Mouse (Mus musculus) cerebellum, adult 18-20 months (tissue): ENCODE data around the gene Gpr55.

Experiments
- DNase-seq, 2 experiments: peaks; one replicate each; pipeline ENCODE4 v3.0.0; 2021

Gpr55 gene

DNA sequence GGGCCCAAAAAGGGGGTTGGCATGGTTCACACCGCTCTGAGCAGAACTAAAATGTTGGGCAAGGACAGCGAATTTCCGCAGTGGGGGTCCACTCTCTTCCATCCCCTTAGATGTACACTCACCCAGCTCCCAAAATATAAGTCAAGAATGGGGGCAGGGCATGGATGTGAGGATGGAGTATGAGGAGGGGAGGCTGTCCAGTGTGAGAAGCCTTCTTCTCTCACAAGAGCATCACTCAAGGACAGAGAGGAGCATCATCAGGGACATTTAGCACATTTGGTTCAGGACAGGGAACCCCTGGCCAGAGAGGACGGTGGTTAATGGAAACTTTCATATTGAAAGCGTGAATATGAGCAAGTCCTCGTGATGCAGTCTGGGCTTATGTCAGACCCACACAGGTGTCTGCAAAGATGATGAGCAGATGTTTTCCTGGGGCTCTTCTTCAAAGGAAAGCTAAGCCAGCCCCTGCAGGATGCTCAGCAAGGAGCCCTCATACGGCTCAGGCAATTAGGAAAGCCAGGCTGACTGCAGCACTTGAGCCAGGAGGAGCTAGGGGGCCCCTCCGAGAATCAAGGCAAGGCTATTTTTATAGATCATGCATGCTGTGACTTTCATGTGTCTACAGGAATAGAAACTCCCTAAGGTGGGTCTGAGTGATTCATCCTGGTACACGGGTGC is 2.7 kb downstream of the Gpr55 start:
- no peak for DNase-seq

DNA sequence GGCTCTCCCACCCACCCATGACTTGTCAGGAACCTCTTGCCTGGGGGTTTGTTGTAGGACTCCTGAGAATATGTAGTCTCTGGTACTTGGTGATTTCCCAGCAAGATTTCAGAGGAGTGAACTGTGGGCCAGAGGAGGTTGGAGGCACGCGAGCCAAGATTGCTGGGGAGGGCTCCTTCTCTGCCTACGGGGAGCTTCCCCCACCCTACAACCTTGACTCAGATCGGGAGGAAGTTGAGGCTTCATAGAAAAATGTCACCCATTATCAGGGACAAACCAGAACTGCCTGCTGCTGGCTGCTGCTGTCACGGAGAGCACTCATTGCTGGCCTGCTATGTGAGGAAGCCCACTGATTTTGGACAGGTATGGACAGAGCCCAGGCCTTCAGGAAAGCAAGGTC is 3.5 kb downstream of the Gpr55 start:
- DNase-seq, result no peak

DNA sequence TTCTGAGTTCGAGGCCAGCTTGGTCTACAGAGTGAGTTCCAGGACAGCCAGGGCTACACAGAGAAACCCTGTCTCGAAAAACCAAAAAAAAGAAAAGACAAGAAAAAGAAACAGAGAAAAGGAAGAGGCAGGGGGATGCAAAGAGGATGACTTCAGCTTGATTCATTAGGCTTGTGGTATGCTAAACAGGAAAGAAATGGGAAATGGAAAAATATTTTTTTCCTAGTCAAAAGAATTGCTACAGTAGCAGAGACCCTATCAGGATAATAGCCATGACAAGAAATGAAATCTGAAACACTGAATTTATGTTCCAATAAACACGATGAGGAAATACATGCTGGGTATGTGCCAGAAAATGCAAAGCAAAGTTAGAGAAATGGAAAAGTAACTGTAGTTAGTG is 5.7 kb downstream of the Gpr55 start:
- DNase-seq, result no peak

DNA sequence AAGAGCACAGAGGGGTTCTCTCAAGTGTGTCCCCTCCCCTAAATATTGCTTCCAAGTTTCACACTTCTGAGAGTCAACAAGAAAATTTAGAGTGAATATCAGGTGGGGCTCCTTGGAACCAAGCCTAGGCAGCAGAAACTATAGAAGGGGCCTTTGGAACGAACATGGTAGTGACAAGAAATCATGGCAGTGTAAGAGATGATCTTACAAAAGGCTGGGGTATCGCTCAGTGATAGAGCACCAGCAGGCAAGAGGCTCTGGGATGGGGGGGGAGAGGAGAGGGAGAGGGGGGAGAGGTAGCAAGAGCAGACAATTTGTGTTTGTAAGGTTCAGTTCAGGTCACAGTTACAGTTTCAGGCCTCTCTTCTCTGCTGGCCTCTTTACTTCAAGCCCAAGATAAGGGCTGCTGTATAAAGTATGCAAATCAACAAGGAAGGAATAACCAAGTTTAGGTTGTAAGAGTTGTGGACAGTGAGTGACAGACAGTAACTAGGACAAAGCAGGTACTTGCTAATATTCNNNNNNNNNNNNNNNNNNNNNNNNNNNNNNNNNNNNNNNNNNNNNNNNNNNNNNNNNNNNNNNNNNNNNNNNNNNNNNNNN is 11.6 kb downstream of the Gpr55 start:
- DNase-seq, result no peak

DNA sequence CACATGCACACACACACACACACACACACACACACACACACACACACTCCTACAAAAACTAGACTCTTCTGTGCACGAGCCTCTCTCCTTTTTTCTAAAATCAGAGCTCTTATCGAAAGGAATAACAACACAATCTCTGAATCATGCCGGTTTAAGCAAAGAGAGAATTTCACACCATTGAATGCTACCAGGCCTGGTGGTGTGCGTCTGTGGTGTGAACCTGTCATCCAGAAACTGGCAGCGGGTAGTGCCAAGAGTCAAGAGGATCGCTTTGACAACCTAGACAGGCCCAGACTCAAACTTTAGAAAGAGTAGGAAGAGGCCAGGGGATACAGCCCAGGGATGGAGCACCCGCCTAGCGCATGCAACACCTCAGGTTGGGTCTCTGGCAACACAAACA is 18.5 kb downstream of the Gpr55 start:
- DNase-seq, result no peak

DNA sequence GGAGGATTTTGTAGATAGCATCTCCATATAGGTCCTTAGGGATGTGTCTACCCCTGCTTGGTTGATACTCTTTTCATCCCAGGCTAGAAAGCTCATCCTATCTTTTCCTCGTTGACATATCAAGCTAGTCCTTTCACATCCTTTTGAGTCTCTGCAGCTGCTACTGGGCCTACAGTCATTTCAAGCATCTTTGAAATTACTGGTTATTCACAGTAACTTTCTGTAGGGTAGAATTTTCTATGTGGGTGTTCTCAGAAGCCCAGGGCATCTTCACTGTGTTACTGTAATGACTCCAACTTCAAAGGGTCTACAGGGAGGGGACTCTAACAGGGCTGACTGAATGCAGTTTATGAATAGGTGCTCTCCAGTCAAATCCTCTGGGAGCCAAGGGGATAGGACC is 23.5 kb downstream of the Gpr55 start:
- no peak for DNase-seq

DNA sequence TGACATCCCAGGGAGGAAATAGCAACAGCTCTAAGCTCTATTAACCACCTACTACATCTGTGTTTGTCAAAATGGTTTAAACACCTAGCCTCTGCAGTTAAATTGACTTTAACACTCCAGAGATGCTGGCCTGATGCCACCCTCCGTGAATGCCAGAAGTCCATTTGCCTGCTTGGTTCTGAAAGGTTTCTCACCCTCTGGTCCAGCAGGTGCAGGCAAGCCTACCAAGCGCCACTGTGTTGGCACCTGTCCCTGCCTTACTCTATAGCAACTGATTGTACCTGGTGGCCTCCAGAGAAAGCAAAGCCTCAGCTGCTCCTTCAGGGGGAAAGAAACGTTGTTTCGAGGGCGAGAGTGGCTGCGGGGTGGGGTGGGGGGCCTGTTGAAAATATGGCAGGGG is 24.5 kb downstream of the Gpr55 start:
- DNase-seq, result no peak

DNA sequence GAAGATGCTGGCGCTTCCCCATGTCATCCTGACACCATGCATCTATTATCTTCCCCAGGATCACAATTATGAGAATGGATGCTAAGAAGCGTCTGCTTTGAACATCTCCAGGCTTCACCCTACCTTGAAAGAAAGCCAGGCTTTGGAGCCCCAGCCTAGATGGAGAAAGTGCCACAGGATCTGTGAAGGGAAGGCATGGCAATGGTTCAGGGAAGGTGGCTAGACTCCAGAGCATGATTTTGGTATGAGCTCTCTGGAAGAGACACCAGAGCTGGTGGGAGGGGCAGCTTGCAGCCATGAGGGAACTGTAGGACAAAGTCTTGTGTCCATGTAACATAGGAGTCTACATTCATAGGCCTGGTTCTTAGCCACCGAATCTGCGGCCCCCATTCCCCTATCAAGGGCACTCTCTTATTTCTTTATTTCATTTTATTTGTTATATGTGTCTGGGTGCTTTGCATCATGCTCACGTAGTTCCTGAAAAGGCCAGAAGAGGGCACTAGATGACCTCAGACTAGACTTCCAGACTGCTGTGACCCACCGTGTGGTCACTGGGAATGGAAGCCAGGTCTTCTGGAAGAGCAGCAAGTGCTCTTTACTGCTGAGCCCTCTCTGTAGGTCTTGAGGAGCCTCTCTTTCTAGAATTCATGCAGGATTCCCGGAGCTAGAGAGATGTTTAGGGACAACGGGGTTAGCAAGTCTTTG is 25.5 kb downstream of the Gpr55 start:
- DNase-seq, result peak; percentile 59 to 61

DNA sequence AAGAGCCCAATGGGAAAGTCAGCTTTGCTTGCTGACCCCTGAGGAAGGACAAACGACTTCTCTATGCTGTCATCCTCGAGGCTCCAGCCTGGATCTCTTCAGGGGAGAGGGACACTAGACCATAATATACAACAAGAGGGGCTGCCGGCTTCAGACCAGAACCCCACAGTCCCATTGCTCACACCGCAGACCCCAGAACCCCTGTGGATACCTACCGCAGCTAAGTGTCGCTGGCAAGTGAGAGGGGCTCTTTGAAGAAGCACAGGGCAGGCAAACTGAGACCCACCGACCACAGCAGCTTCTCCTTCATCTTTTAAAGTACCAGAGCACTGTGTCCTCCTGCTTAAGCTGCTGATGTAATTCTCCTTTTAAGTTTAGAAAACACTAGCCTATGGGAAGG is 26.2 kb downstream of the Gpr55 start:
- no peak for DNase-seq

DNA sequence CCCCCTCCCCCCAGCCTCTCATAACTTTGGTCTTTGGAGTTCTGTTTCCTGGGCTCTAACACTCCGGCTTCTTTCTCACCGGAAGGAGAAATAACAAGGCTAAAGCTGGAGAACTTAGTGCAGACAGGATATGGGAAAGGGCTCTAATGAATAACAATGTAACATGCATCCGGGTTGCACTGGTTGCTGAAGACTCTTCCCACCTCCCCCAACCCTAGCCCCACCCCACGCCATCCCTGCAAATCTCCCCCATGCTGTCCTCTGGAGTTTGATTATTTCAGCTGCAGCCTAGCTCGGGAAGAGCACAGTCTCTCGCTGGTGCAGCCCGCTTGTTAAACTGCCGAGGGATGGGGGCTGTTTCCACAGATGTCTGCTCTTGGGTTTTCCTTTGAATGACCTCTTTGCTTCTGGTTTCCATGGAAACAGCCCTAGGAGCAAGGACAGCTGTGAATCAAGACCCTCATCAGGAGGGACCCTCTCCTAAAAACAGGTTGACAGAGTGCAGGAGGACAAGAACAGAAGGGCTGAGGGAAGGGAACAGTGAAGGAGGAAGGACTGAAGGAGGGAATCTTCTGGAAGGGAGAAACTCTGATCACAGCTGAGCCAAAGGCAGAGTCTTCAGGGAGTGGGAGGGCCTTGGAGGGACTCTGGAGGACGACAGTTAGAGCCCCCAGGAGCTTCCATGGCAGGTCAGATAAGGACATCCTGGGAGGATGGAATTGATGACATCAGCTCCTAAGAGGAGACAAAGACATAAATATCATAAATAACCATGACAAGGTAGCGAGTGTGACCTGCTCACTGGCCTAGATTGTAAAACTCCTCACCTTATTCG is 27.0 kb downstream of the Gpr55 start:
- no peak for DNase-seq

DNA sequence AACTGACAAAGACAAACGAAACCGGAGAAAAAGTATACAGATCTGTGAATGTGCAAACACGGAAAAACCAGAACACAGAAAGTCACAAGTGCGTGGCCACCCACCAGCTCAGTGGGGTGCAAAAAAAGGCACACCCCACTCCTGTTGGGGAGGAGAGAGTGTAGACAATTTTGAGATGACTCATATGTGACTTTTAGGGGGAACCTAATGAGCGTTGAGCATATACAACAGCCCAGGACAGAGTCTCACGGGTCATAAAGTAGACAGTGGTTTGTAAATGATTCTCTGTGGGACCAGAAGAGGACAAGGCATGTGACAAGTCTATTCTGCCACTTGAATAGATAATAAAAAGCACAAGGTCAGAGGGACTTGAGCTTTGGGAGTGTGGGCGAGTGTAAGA is 27.6 kb downstream of the Gpr55 start:
- no peak for DNase-seq

DNA sequence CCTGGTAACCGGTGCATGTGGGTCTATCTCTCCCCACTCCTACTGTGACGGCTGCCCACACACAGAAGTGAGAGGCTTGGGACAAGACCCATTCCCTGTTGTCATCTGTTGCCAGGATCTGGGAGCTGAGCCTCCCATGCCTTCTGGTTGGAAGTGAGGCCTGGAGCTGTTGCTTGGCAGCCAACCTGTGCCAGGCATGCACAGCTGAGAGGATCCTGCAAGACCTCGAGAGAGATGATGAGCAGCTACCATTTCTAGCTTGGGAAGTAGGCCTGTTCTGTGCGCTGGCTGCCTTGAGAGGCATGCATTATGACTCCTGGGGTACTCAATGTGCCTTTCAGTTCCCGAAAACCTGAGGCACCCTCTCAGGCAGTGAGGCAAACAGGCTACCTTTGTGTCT is 29.6 kb downstream of the Gpr55 start:
- DNase-seq, result no peak

DNA sequence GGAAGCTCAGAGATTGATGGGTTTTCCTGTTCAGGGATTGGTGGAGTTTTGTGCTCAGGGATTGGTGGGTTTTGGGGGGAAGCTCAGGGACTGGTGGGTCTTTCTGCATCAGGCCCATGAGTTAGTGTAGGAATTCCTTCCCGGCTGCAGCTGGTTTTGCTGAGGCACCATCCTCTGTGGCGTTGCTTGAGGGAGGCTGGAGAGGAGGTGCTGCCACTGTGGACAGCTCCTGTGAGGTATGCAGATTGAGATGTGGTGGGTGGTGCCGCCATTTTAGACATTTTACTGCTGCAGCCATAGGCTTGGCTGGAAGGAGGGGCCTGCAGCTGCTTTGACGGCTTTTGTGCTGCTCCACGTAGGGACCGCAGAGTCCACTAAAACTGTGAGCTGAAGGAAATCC is 31.4 kb downstream of the Gpr55 start:
- DNase-seq, result no peak

DNA sequence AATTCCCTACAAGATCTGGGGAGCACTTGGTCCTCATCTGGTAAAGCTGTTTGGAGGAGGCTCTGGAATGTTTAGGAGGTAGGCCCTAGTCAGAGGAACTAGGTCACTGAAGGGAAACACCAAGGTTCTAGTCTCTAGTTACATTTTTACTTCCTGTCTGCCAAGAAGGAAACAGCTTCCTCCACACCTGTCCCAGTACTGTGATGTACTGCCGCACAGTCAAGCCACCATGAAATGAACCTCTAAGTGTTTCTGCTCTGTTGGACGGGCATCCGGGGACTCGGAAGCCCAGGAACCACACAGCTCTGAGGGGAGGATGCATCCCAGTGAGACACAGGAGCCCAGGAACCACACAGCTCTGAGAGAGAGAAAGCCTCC is 32.1 kb downstream of the Gpr55 start:
- DNase-seq, result no peak

DNA sequence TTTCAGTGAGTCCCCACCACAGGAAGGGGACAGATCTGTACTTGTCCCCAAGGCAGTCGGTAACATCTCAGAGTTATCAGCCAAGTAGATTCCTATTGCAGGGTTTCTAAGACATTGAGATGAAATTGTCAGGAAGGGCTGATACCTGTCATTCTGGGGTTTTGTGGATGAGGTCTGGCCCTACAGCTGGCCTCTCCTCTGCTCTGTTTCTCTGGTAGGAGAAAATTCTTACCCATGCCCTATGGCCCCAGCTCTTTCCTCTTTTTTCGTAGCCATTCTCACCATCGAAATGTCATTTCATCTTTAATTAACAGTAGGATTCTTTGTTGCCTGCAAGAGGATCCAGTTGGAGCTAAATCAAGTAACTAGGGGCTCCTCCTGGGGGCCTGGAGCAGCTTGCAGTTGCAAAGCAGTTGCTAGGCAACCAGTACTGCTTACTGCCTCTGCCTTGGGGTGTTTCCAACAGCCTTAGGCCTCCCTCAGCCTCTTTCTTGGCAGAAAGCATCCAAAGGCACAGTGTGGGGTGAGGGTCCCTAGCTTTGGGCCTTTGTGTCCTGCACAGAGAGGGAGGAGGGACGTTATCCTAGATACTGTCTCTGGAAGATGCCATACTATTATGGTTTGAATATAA is 32.6 kb downstream of the Gpr55 start, which contains the start of gene 4933407L21Rik:
4933407L21Rik (plus strand) TSS at position 427 of the 631 bp plus-strand sequence.
- DNase-seq, result peak in 1 of 2 experiments; percentile 29

DNA sequence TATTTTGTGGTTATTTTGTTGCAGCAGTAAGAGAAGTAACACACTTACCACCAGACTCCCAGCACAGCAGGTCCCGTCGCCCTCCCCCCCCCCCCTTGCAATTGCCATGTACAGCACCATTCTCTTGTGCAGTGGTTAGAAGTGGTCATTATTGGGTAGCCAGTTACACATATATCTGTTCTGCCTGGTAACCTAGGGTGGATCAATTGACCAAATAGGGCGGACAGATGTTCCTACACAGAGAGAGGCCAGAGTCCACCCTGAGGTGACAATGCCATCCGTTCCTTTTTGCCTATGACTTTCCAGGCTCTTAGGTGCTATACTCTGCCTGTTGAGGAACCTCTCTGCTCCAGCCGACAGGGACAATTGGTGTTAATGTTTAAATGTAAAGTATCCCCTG is 35.6 kb downstream of the Gpr55 start:
- no peak for DNase-seq

DNA sequence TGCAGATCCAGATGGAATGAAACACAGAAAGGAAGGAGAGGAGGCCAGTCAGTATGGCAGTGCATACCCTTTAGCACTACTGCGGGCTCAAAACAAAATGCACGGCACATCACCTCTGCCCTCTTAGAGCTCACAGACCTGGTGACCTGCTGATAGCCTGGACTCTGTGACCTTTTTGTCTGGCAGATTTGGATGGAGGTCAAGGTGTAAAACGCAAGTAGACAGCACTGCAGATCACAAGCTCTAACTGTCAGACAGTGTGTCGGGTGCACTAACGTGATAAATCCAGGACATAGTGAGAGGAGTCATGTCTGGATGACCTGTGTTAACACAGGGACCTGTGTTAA is 38.0 kb downstream of the Gpr55 start:
- no peak for DNase-seq

DNA sequence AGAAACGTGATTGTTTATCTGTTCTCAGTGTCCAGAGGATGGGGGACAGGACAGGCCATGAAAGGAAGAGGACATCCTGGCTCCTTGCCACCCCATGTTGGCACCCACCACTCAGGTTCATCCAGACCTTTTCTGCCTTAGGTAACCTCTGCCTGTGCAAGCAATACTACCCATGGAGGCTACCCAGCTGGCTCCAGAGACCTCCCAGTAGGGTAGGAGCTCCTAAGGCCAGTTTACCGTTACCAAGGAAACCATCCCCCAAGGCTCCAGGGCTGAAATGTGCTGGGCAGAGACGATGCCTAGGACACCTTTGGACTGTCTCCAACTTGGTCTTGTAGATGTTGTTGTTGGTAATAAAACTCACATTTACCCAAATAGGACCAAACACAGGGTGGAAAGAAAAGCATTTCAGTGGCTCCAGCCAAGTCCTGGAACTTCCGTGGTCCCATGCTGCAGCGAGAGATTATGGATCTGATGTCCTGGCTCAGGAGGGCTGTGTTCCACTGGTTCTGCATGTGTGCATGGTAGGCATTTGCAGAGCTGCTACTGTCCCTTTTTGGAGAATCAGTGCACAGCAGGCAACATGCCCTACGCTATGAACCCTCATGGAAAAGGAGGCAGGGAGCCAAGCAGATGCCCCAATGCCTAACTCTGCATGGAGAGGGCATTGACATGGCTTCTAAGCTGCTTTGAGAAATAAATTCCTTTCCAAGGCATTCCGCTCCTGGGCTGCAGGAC is 38.5 kb downstream of the Gpr55 start:
- peak in 1 of 2 experiments; percentile 18 for DNase-seq

DNA sequence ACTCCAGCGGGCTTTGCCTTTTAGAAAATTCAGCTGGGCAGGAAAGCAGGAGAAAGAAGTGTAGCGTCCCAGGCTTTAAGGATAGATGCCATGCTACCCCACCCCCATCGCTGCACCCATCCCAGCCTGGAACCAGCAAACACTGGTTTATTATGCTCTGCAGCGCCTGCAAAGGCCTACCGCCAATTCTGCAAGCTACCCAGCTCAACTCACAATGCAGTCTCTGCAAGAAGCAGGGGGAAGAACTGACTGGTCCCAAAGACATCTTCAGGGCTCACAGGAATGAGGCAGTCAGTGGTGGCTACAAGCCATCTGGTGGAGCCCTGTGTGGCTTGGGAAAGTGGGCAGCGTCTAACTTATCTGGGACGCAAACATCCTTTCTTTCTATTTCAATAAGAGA is 39.1 kb downstream of the Gpr55 start:
- peak in 1 of 2 experiments; percentile 25 for DNase-seq

DNA sequence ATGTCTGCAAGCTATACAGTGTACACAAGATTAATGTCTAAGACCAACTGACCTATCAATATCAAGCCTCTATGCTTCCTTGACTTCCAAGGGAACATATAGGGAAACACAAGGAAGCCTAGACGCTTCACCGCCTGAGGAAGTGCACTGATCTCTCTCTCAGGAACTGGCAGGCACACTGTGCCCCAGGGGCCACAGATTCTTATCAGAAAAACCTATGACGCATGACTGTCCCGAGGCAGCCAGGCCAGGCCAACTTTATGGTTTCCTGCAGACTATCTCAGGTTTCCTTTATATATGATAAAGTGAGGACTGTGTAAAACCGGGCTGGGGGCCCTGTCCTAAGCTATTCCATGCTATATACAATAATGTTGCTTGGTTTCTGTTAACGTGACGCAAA is 41.2 kb downstream of the Gpr55 start:
- no peak for DNase-seq

DNA sequence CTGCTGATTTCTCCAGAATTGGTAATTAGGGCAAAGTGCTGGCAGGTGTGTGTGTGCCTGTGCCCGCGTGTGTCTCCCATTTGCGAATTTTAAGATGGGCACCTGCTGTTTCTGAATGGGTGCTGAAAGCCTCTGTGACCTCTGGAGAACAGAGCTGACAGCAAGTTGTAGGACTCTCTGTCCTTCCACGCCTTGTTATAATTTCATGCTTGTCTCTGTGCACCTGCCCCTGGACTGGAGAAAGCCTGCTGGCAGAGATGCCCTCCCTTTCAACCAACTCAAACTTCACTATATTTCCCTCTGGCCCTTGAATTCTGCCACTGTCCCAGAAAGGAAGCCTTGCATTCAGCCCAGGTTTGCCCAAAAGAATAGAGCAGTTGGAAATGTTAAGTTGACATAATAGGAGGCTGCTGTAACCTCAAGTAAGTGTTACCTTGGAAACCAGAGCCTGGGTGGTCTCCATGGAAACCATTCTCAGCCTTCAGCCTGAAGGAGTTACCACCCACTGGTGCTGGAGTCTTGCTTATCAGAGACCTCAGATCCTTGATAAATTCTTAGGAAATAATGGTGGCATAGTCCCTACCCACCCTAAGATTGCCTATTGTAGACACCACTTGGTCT is 43.9 kb downstream of the Gpr55 start:
- DNase-seq, result no peak

DNA sequence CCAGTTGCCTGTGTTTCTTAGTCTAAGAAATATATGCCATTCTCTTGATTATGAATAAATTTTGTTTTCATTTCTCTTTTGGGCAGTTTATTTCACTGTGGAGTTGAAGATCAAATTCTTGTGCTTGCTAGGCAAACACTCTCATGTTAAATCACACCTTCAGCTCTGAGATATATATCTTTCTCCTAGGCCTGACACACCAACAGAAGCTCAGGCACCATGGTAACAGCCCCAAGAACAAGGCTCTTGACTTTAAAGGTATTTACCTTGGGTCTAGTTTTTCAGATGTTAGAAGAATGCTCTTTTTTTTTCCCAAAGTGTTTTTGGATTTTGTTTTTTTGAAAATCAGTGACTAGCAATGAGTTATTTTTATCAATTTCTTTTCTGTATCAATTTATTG is 44.9 kb downstream of the Gpr55 start:
- no peak for DNase-seq
